Mouse (Mus musculus): Measurements from ENCODE around the gene Colec11. TPM values are rescaled to one million over a fixed set of nuclear protein-coding genes. Genes with fewer than 3 reads are reported as not detected.

Gene Colec11
- total and polyA plus RNA-seq, 3 experiments = 0.54 to 0.74 TPM; not detected in 1

GRCm38 (mm10) chr12:28582423-28582822 lies 40.8 kb downstream of the Colec11 start, which contains the start of gene Allc:
TSS of gene Allc (minus strand) at chr12:28582523.
- H3K79me2 ChIP-seq (ENCODE audit: control insufficient read depth, insufficient read depth, low read length, poor library complexity) = no peaks in the 10 kb centered on the region

GRCm38 (mm10) chr12:28579132-28579531 lies 44.0 kb downstream of the Colec11 start:
- no peak for TF ChIP-seq KAT2A (conservative IDR thresholded peaks at IDR 0.05; ENCODE audit: low read depth, low read length)
- peak; percentile 71 to 87 (median 85) for TF ChIP-seq CTCF (IDR thresholded peaks at IDR 0.05 in 2 of 3, conservative IDR thresholded peaks at IDR 0.05 in 1 of 3; ENCODE audit: control insufficient read depth in 1 of 3, insufficient read depth in 1 of 3, low read depth in 2 of 3, low read length in 3 of 3, poor library complexity in 1 of 3, severe bottlenecking in 1 of 3)
- TF ChIP-seq RAD21 (IDR thresholded peaks at IDR 0.05; ENCODE audit: low read depth, low read length) = peak; percentile 71
- no peak for TF ChIP-seq MAZ (IDR thresholded peaks at IDR 0.05; ENCODE audit: low read depth, low read length)
- no peak for TF ChIP-seq E2F4 (IDR thresholded peaks at IDR 0.05; ENCODE audit: borderline replicate concordance, low read depth, low read length)
- peak; percentile 56 for TF ChIP-seq SMC3 (IDR thresholded peaks at IDR 0.05; ENCODE audit: low read depth, low read length)
- peak; percentile 5; the same call in 1 of the 2 replicates for TF ChIP-seq ZNF384 (IDR thresholded peaks at IDR 0.05; ENCODE audit: low read depth, low read length)
- TF ChIP-seq RCOR1 (IDR thresholded peaks at IDR 0.05; ENCODE audit: low read depth, low read length) = no peak
- DNase-seq (ENCODE audit: low read depth, low spot score) = peak; percentile 61
- H3K27ac ChIP-seq (ENCODE audit: control insufficient read depth, low read depth, low read length) = no peak overlapping the region
- H3K79me2 ChIP-seq (ENCODE audit: control insufficient read depth, insufficient read depth, low read length, poor library complexity) = no peaks in the 10 kb centered on the region
- no peaks in the 10 kb centered on the region for H3K9me3 ChIP-seq (replicated peaks; ENCODE audit: insufficient read depth, low read length)
- no peak overlapping the region for H3K9ac ChIP-seq (ENCODE audit: control insufficient read depth, low read depth, low read length, poor library complexity, severe bottlenecking)
- H3K36me3 ChIP-seq (ENCODE audit: control insufficient read depth in 1 of 2, insufficient read depth in 2 of 2, low read length in 2 of 2) = peaks cover 0 to 22% of the 10 kb centered on the region in 2 experiments; a peak in 2 of 4 replicates
- H3K4me3 ChIP-seq (ENCODE audit: control insufficient read depth in 1 of 2, insufficient read depth in 1 of 2, low read depth in 2 of 2, low read length in 2 of 2) = no peak overlapping the region
- no peaks in the 10 kb centered on the region for H3K27me3 ChIP-seq (ENCODE audit: control insufficient read depth in 1 of 2, insufficient read depth in 2 of 2, low read length in 2 of 2)
- peaks cover 14 to 32% of the 10 kb centered on the region in 2 experiments; a peak in 3 of 4 replicates for H3K4me1 ChIP-seq (ENCODE audit: control insufficient read depth in 1 of 2, insufficient read depth in 2 of 2, low read length in 2 of 2)

More at GRCm38 (mm10) chr12:28582423-28582822, 40.8 kb downstream of the Colec11 start, which contains the start of gene Allc:
- H3K27ac ChIP-seq (ENCODE audit: control insufficient read depth, low read depth, low read length) = no peak within 1 kb of the TSS
- no peak for DNase-seq (ENCODE audit: low read depth, low spot score)
- H3K4me1 ChIP-seq (ENCODE audit: control insufficient read depth in 1 of 2, insufficient read depth in 2 of 2, low read length in 2 of 2) = peaks cover 9 to 13% of the 10 kb centered on the region in 2 experiments; a peak in 3 of 4 replicates
- H3K9me3 ChIP-seq (replicated peaks; ENCODE audit: insufficient read depth, low read length) = no peaks in the 10 kb centered on the region
- no peak within 1 kb of the TSS for H3K4me3 ChIP-seq (ENCODE audit: control insufficient read depth in 1 of 2, insufficient read depth in 1 of 2, low read depth in 2 of 2, low read length in 2 of 2)
- TF ChIP-seq MAX (IDR thresholded peaks at IDR 0.05; ENCODE audit: low read length) = no peak
- TF ChIP-seq TAL1 (IDR thresholded peaks at IDR 0.05; ENCODE audit: low read length) = no peak
- TF ChIP-seq USF2 (IDR thresholded peaks at IDR 0.05; ENCODE audit: borderline replicate concordance in 1 of 2, insufficient read depth in 1 of 2, low read depth in 1 of 2, low read length in 2 of 2) = no peak
- no peak for TF ChIP-seq MYB (IDR thresholded peaks at IDR 0.05; ENCODE audit: low read depth, low read length)
- no peaks in the 10 kb centered on the region for H3K27me3 ChIP-seq (ENCODE audit: control insufficient read depth in 1 of 2, insufficient read depth in 2 of 2, low read length in 2 of 2)
- H3K36me3 ChIP-seq (ENCODE audit: control insufficient read depth in 1 of 2, insufficient read depth in 2 of 2, low read length in 2 of 2) = peaks cover 0 to 9% of the 10 kb centered on the region in 2 experiments; a peak in 2 of 4 replicates
- H3K9ac ChIP-seq (ENCODE audit: control insufficient read depth, low read depth, low read length, poor library complexity, severe bottlenecking) = no peak within 1 kb of the TSS

GRCm38 (mm10) chr12:28578147-28578546 lies 45.0 kb downstream of the Colec11 start:
- no peak overlapping the region for H3K9ac ChIP-seq (ENCODE audit: control insufficient read depth, low read depth, low read length, poor library complexity, severe bottlenecking)
- peak; percentile 70 for DNase-seq (ENCODE audit: low read depth, low spot score)
- no peaks in the 10 kb centered on the region for H3K79me2 ChIP-seq (ENCODE audit: control insufficient read depth, insufficient read depth, low read length, poor library complexity)
- no peaks in the 10 kb centered on the region for H3K9me3 ChIP-seq (replicated peaks; ENCODE audit: insufficient read depth, low read length)
- peaks cover 0 to 22% of the 10 kb centered on the region in 2 experiments; a peak in 2 of 4 replicates for H3K36me3 ChIP-seq (ENCODE audit: control insufficient read depth in 1 of 2, insufficient read depth in 2 of 2, low read length in 2 of 2)
- H3K27ac ChIP-seq (ENCODE audit: control insufficient read depth, low read depth, low read length) = peak overlapping the region; percentile 57
- peaks cover 14 to 32% of the 10 kb centered on the region in 2 experiments; a peak in 3 of 4 replicates for H3K4me1 ChIP-seq (ENCODE audit: control insufficient read depth in 1 of 2, insufficient read depth in 2 of 2, low read length in 2 of 2)
- no peaks in the 10 kb centered on the region for H3K27me3 ChIP-seq (ENCODE audit: control insufficient read depth in 1 of 2, insufficient read depth in 2 of 2, low read length in 2 of 2)
- no peak overlapping the region for H3K4me3 ChIP-seq (ENCODE audit: control insufficient read depth in 1 of 2, insufficient read depth in 1 of 2, low read depth in 2 of 2, low read length in 2 of 2)
- peak; percentile 97 for TF ChIP-seq TCF12 (IDR thresholded peaks at IDR 0.05; ENCODE audit: low read depth, low read length)
- no peak for TF ChIP-seq POLR2A (IDR thresholded peaks at IDR 0.05; ENCODE audit: control insufficient read depth in 1 of 2, insufficient read depth in 1 of 2, low read depth in 1 of 2, low read length in 2 of 2, poor library complexity in 1 of 2)
- TF ChIP-seq E2F4 (IDR thresholded peaks at IDR 0.05; ENCODE audit: borderline replicate concordance, low read depth, low read length) = no peak
- TF ChIP-seq ELF1 (IDR thresholded peaks at IDR 0.05; ENCODE audit: low read depth, low read length) = peak; percentile 29; the same call in 1 of the 2 replicates
- no peak for TF ChIP-seq JUND (IDR thresholded peaks at IDR 0.05; ENCODE audit: low read depth, low read length)
- TF ChIP-seq RCOR1 (IDR thresholded peaks at IDR 0.05; ENCODE audit: low read depth, low read length) = no peak; the same call in 1 of the 2 replicates
- TF ChIP-seq ZKSCAN1 (IDR thresholded peaks at IDR 0.05; ENCODE audit: low read depth, low read length) = no peak
- 0 out of 2 replicates have a peak, but pooled peaks have one; percentile 24 for TF ChIP-seq MAZ (IDR thresholded peaks at IDR 0.05; ENCODE audit: low read depth, low read length)
- TF ChIP-seq MXI1 (IDR thresholded peaks at IDR 0.05; ENCODE audit: low read depth, low read length) = peak; percentile 54; the same call in 1 of the 2 replicates
- TF ChIP-seq TAL1 (IDR thresholded peaks at IDR 0.05; ENCODE audit: low read length) = peak; percentile 83
- TF ChIP-seq MEF2A (IDR thresholded peaks at IDR 0.05; ENCODE audit: extremely low read depth, insufficient replicate concordance, low read depth, low read length, poor library complexity, severe bottlenecking) = peak; percentile 25; the same call in 1 of the 2 replicates
- TF ChIP-seq UBTF (IDR thresholded peaks at IDR 0.05; ENCODE audit: borderline replicate concordance, insufficient read depth, low read depth, low read length) = no peak
- TF ChIP-seq CHD1 (IDR thresholded peaks at IDR 0.05; ENCODE audit: low read depth, low read length) = no peak
- no peak for TF ChIP-seq USF1 (IDR thresholded peaks at IDR 0.05; ENCODE audit: low read depth, low read length)
- peak; percentile 86 for TF ChIP-seq GATA1 (IDR thresholded peaks at IDR 0.05; ENCODE audit: low read depth, low read length)
- no peak for TF ChIP-seq TBP (IDR thresholded peaks at IDR 0.05; ENCODE audit: low read depth, low read length)
